Mouse (Mus musculus) ovary, postnatal 14 days (tissue): ENCODE data around the gene Setd1a.
"Not testable (repeated sequence)": the region's sequence is repeated elsewhere in the genome, so short reads cannot be mapped to it uniquely, and the experiment has no call there.

Source experiments
- DNase-seq: peaks from one replicate; pipeline ENCODE4 v3.0.0; 2022; ENCODE audit warnings: low spot score

The Setd1a gene

DNA sequence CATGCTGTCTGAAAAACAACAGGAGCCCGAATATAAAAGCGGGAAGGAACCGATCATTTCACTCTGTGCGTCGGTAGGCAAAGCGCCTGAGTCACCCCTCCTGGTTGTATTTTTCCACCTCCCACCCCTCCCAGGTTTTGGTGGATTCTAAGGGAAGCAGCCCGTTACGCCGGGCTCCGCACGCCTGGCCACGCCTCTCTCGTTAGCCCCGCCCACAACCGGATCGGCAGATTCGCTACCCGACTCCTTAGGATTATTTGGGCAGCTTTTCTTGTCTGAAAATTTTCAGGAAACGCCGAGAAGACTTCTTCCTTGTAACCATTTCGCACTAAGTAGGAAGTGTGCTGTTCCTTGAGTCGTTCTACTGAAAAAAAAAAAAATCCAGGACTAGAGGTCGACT is at the start of gene Setd1a:
TSS of gene Setd1a (plus strand) at position 245 of the 400 bp plus-strand sequence.
- DNase-seq, result peak; percentile 86

GRCm38 (mm10) chr7:127727898-127728297 is 48.6 kb upstream of the Setd1a start:
- no peak for DNase-seq

DNA sequence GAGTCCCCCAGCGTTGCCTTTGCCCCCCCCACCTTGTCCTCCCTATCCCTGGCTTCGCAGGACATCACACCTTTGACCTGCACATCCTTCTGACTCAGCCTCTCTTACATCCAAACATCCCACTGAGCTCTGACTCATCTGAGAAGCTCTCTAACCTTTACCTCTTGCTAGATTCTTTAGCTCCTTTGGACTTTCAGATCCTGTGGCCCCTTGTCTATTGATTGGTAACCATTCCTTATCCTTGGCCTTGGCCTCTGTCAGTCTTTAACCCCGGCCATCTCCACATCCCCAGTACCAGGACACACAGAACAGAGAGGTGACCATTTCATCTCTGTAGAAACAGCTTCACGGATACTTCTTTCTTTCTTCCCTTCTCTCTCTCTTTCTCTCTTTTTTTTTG is 46.3 kb upstream of the Setd1a start:
- DNase-seq, result no peak

- not testable (repeated sequence) for DNase-seq
Measured at GRCm38 (mm10) chr7:127732066-127732465, 44.4 kb upstream of the Setd1a start, which contains the start of gene Ctf2. Ctf2 (minus strand) TSS chr7:127732166.

DNA sequence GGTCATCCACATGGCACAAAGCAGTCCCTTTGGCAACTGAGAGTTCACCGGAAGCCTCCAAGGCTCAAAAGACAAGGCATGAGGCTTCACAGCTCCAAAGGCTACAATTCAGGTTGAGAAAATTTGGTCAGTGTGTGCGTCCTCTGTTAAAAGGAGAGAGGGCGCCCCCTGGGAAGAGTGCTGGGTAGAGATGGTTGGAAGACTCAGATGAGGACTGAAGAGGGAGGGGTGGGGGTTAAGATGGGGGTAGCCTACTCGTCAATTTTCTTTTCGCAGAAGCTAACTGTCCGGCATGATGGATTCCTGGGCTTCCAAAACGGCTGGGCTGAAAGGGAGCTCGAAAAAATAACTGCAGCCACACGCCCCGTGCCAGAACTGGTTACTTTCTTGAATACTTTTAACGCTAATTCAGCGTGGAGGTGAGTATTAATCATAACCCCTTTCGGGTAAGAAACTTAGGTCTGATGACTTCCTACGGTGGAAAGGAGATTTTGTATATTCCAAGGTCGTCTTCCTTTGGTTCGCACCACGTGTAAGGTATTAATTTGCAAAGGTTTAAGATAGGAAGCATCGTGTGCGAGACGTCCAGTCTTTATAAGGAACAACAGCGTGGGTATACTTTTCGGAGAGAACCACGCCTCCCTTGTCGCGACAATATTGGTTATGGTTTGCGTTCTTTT is 32.0 kb upstream of the Setd1a start, which contains the start of gene Fbxl19:
TSS of gene Fbxl19 (plus strand) at position 178 of the 680 bp plus-strand sequence.
- peak; percentile 60 for DNase-seq

GRCm38 (mm10) chr7:127745251-127745651 is 31.2 kb upstream of the Setd1a start:
- DNase-seq, result peak; percentile 78

- DNase-seq, result peak; percentile 88
Measured at GRCm38 (mm10) chr7:127745652-127746493, 30.6 kb upstream of the Setd1a start.

GRCm38 (mm10) chr7:127746494-127747491 is 29.7 kb upstream of the Setd1a start:
- no peak for DNase-seq

DNA sequence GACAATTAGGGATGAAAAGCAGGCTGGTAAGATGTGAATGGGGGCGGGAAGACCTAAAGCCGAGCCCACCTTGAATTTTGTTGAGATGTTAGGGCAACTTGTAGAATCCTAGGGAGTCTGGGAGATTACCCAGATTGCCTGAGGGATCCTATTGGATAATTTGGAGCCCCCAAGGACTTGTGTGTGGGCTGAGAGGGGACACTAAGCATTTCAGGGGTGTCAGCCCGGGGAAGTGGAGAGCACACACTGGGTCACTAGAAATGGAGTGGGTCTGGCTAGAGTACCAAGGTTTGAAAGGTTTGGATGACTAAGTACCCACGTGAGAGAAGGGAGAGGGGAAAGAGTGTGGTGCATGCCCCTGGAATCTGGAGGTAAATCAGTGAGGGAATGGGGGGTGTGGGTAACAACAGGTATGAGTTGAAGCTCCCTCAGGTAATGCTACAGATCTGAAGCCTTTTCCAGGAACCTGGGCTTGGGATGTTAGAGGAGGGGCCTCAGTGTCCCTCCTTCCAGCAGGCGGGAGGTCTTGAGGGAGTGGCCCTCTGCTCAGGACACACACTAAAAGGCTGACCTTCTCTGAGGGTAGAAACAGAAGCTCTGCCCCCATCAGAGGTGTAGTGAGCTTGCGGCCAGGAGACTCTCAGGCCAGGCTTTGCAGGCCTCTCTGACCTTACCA is 28.8 kb upstream of the Setd1a start:
- no peak for DNase-seq

GRCm38 (mm10) chr7:127748235-127748560 is 28.3 kb upstream of the Setd1a start:
- no peak for DNase-seq

GRCm38 (mm10) chr7:127750131-127751127 is 26.0 kb upstream of the Setd1a start:
- no peak for DNase-seq

- no peak for DNase-seq
Measured at GRCm38 (mm10) chr7:127751619-127752018, 24.9 kb upstream of the Setd1a start.

GRCm38 (mm10) chr7:127752069-127752468 is 24.4 kb upstream of the Setd1a start:
- DNase-seq, result no peak

DNA sequence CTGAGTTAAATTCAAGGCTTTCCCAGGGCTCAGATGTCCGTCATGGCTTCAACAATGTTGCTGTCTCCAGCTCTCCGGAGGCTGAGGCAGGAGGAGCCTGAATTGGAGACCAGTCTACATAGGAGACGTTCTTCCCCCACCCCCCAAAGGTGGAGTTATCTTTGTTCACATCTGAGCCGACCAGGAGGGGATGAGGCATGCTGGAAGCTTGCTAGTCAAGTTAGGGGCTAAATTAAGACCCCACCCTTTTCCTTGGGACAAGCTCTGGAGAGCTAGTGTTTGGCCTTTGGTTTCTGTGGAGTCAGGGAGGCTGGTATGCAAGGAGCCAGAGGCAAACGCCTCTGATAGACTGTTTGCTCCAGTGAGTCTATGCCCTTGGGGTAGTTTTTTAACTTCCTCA is 23.3 kb upstream of the Setd1a start:
- no peak for DNase-seq

DNA sequence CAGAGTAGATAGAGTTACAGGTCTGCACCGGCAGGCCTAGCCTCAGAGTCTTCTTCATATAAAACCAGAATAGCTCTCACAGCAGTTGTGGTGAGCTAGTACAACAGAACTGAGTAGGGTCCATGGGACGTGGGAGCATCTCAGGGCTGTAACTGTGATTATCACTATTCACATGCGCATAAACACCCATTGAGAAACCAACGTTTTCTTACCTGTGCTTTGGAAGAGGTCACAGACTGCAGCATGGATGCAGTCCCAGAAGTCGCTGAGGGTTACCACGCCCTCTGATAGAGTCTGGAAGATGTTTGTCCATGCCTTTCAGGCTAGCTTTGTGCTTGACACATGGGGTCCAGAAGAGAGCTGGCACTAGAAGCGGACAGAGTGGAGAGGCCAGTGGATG is 22.7 kb upstream of the Setd1a start:
- DNase-seq, result no peak

GRCm38 (mm10) chr7:127759716-127760115 is 16.8 kb upstream of the Setd1a start:
- DNase-seq, result no peak

- DNase-seq, result no peak
Measured at GRCm38 (mm10) chr7:127760478-127760877, 16.0 kb upstream of the Setd1a start.

DNA sequence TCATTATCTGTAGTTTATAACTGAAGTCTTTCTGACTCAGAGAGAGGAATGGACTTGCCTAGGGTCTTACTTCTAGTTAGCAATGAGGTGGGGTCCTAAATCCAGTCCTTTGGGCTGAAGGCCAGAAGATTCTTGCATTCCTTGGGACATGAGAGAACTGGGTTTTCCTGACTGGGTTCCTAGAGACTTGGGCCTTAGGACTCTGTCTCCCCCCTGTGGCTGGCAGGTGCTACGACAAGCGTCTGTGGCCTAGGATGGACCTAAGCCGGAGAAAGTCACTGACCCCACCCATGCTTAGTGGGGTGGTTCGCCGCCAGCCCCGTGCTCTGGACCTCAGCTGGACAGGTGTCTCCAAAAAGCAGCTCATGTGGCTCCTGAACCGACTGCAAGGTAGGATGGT is 15.4 kb upstream of the Setd1a start:
- peak; percentile 66 for DNase-seq

DNA sequence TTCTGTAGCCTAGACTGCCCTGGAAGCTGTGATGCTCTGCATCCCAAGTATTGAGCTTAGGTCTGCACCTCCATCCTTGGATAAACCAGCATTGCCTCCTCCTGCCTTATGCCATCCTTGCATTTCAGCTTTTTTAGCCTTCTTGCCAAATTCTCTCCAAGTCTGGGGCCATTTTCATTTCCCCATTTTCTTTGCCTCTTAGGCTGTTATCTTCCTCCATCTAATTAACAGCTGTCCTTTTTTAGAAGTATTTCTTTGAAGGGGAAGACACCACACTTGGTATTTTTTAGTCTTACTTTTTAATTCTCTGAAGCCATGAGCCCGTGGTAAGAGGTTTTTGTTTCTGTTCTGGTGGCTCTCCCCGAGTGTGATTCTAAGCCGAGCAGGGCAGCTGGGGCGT is 12.8 kb upstream of the Setd1a start:
- no peak for DNase-seq

DNA sequence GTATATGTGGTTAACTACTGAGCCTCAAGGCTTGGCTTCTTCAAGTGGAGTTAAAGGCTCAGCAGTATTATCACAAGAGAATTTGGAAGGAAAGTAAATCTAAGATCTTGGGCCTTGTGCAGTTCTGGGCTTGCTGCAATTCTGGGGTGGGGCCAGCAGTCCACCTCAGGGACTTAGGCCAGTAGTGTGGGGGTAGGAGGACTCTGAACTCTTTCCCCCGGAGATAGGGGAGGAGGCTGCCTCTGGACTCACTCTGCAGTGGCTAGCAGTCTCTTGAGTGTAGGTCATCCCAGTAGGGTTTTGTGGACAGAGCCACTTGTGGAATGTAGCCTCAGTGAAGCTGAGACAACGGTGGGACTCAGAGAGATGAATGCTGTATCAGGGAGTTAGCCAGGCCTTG is 10.7 kb upstream of the Setd1a start:
- DNase-seq, result no peak
